Mouse (Mus musculus) MEL (cell line): ENCODE data around the gene Trdmt1. TPM values are rescaled to one million over a fixed set of nuclear protein-coding genes. Genes with fewer than 3 reads are reported as not detected.

Source experiments
- DNase-seq: peaks from one replicate; pipeline ENCODE4 v3.0.0; 2011; ENCODE audit warnings: low read depth, low spot score
- H3K27ac ChIP-seq: 2 replicates; pipeline ENCODE4 v1.5.1; 2012; ENCODE audit warnings: low read depth, mild to moderate bottlenecking, control low read depth, low read length, moderate library complexity; ENCODE audit not compliant: control insufficient read depth
- H3K27me3 ChIP-seq, 2 experiments: fragments of 150-350 bp in 1 of 2; sonication (generic) in 1 of 2; 2 replicates each; pipeline ENCODE4 v1.6.1; 2012; ENCODE audit warnings: low read length in 2 of 2, mild to moderate bottlenecking in 2 of 2, improper control_type of control experiment in 1 of 2, moderate library complexity in 1 of 2; ENCODE audit not compliant: insufficient read depth in 2 of 2, control insufficient read depth in 1 of 2
- H3K36me3 ChIP-seq, 2 experiments: 2 replicates each; pipeline ENCODE4 v1.6.1; 2012 to 2014; ENCODE audit warnings: low read length in 2 of 2, improper control_type of control experiment in 1 of 2, inconsistent platforms in 1 of 2, mild to moderate bottlenecking in 1 of 2; ENCODE audit not compliant: insufficient read depth in 2 of 2, control insufficient read depth in 1 of 2
- H3K4me1 ChIP-seq, 2 experiments: fragments of 150-350 bp in 1 of 2; sonication (generic) in 1 of 2; 2 replicates each; pipeline ENCODE4 v1.6.1; 2012; ENCODE audit warnings: low read length in 2 of 2, improper control_type of control experiment in 1 of 2, mild to moderate bottlenecking in 1 of 2; ENCODE audit not compliant: insufficient read depth in 2 of 2, control insufficient read depth in 1 of 2
- H3K4me3 ChIP-seq, 2 experiments: fragments of 150-350 bp in 1 of 2; sonication (generic) in 1 of 2; 2 replicates each; pipeline ENCODE4 v1.5.1; 2012; ENCODE audit warnings: low read depth in 2 of 2, low read length in 2 of 2, mild to moderate bottlenecking in 2 of 2, moderate library complexity in 2 of 2, control low read depth in 1 of 2, improper control_type of control experiment in 1 of 2; ENCODE audit not compliant: control insufficient read depth in 1 of 2, insufficient read depth in 1 of 2
- H3K79me2 ChIP-seq: 2 replicates; pipeline ENCODE4 v1.6.1; 2012; ENCODE audit warnings: mild to moderate bottlenecking, low read length, moderate library complexity; ENCODE audit not compliant: control insufficient read depth, poor library complexity, insufficient read depth
- H3K9ac ChIP-seq: 2 replicates; pipeline ENCODE4 v1.6.1; 2012; ENCODE audit warnings: low read depth, mild to moderate bottlenecking, control low read depth, low read length, moderate library complexity; ENCODE audit not compliant: control insufficient read depth, poor library complexity, severe bottlenecking
- H3K9me3 ChIP-seq: fragments of 150-350 bp; sonication (generic); replicated peaks from 2 replicates; pipeline ENCODE4 v1.6.1; 2012; ENCODE audit warnings: mild to moderate bottlenecking, low read length, improper control_type of control experiment, moderate library complexity; ENCODE audit not compliant: insufficient read depth
- BHLHE40 ChIP-seq: IDR thresholded peaks from 2 replicates; pipeline ENCODE4 v1.6.1; 2012; ENCODE audit warnings: low read depth, mild to moderate bottlenecking, inconsistent platforms, low read length, improper control_type of control experiment, borderline replicate concordance
- CHD1 ChIP-seq: IDR thresholded peaks from 2 replicates; pipeline ENCODE4 v1.6.1; 2012; ENCODE audit warnings: low read depth, mild to moderate bottlenecking, inconsistent platforms, low read length, improper control_type of control experiment
- E2F4 ChIP-seq: IDR thresholded peaks from 2 replicates; pipeline ENCODE4 v1.6.1; 2011; ENCODE audit warnings: low read depth, low read length, improper control_type of control experiment, borderline replicate concordance
- EP300 ChIP-seq, 2 experiments: IDR thresholded peaks; 2 replicates each; pipeline ENCODE4 v1.6.1; 2011; ENCODE audit warnings: improper control_type of control experiment in 2 of 2, low read length in 2 of 2, low read depth in 1 of 2, mild to moderate bottlenecking in 1 of 2
- GABPA ChIP-seq: IDR thresholded peaks from 2 replicates; pipeline ENCODE4 v1.6.1; 2012; ENCODE audit warnings: low read depth, mild to moderate bottlenecking, inconsistent platforms, low read length, improper control_type of control experiment, moderate library complexity
- HCFC1 ChIP-seq: IDR thresholded peaks from 2 replicates; pipeline ENCODE4 v1.6.1; 2012; ENCODE audit warnings: low read depth, mild to moderate bottlenecking, inconsistent platforms, low read length, improper control_type of control experiment, moderate library complexity
- JUND ChIP-seq: IDR thresholded peaks from 2 replicates; pipeline ENCODE4 v1.6.1; 2011; ENCODE audit warnings: low read depth, mild to moderate bottlenecking, improper control_type of control experiment, low read length
- KAT2A ChIP-seq: conservative IDR thresholded peaks from 2 replicates; pipeline ENCODE4 v1.6.1; 2012; ENCODE audit warnings: low read depth, low read length, improper control_type of control experiment, inconsistent platforms
- MAFK ChIP-seq: IDR thresholded peaks from 2 replicates; pipeline ENCODE4 v1.6.1; 2011; ENCODE audit warnings: low read depth, mild to moderate bottlenecking, low read length, improper control_type of control experiment, borderline replicate concordance
- MAX ChIP-seq: IDR thresholded peaks from 2 replicates; pipeline ENCODE4 v1.6.1; 2011; ENCODE audit warnings: low read length, improper control_type of control experiment
- NRF1 ChIP-seq: IDR thresholded peaks from 2 replicates; pipeline ENCODE4 v1.6.1; 2014; ENCODE audit warnings: low read depth, mild to moderate bottlenecking, inconsistent platforms, low read length, improper control_type of control experiment, moderate library complexity; ENCODE audit not compliant: poor library complexity, insufficient read depth, severe bottlenecking
- POLR2A ChIP-seq, 2 experiments: IDR thresholded peaks; 2 replicates each; pipeline ENCODE4 v1.6.1; 2011 to 2012; ENCODE audit warnings: low read length in 2 of 2, mild to moderate bottlenecking in 2 of 2, control low read depth in 1 of 2, improper control_type of control experiment in 1 of 2, low read depth in 1 of 2, moderate library complexity in 1 of 2; ENCODE audit not compliant: control insufficient read depth in 1 of 2, insufficient read depth in 1 of 2, poor library complexity in 1 of 2
- POLR2AphosphoS2 ChIP-seq: IDR thresholded peaks from 2 replicates; pipeline ENCODE4 v1.6.1; 2011; ENCODE audit warnings: low read length, improper control_type of control experiment
- SIN3A ChIP-seq: IDR thresholded peaks from 2 replicates; pipeline ENCODE4 v1.6.1; 2012; ENCODE audit warnings: low read length, improper control_type of control experiment, inconsistent platforms
- SMC3 ChIP-seq: IDR thresholded peaks from 2 replicates; pipeline ENCODE4 v1.6.1; 2011; ENCODE audit warnings: low read depth, low read length, improper control_type of control experiment
- TBP ChIP-seq: IDR thresholded peaks from 2 replicates; pipeline ENCODE4 v1.8.0; 2011; ENCODE audit warnings: low read depth, low read length, improper control_type of control experiment
- TCF12 ChIP-seq: IDR thresholded peaks from 2 replicates; pipeline ENCODE4 v1.6.1; 2014; ENCODE audit warnings: low read depth, mild to moderate bottlenecking, inconsistent platforms, low read length, improper control_type of control experiment, moderate library complexity
- UBTF ChIP-seq: IDR thresholded peaks from 2 replicates; pipeline ENCODE4 v1.6.1; 2012; ENCODE audit warnings: low read depth, mild to moderate bottlenecking, inconsistent platforms, low read length, improper control_type of control experiment, moderate library complexity, borderline replicate concordance; ENCODE audit not compliant: insufficient read depth
- USF2 ChIP-seq, 2 experiments: IDR thresholded peaks; 2 replicates each; pipeline ENCODE4 v1.6.1; 2011 to 2012; ENCODE audit warnings: improper control_type of control experiment in 2 of 2, low read length in 2 of 2, borderline replicate concordance in 1 of 2, inconsistent platforms in 1 of 2, low read depth in 1 of 2, mild to moderate bottlenecking in 1 of 2; ENCODE audit not compliant: insufficient read depth in 1 of 2
- ZKSCAN1 ChIP-seq: IDR thresholded peaks from 2 replicates; pipeline ENCODE4 v1.6.1; 2012; ENCODE audit warnings: low read depth, mild to moderate bottlenecking, inconsistent platforms, low read length, improper control_type of control experiment, moderate library complexity
- ZMIZ1 ChIP-seq: IDR thresholded peaks from 2 replicates; pipeline ENCODE4 v1.6.1; 2012; ENCODE audit warnings: low read depth, mild to moderate bottlenecking, inconsistent platforms, low read length, improper control_type of control experiment, moderate library complexity
- ZNF384 ChIP-seq: IDR thresholded peaks from 2 replicates; pipeline ENCODE4 v1.6.1; 2012; ENCODE audit warnings: low read depth, mild to moderate bottlenecking, inconsistent platforms, low read length, improper control_type of control experiment
- polyA plus RNA-seq, 2 experiments: library from polyadenylated mRNA; stranded (reverse) in 1 of 2; unstranded in 1 of 2; fragments of >175 nt in 1 of 2; fragments of >200 nt in 1 of 2; gene quantifications; 2 replicates each; pipeline versions ENCODE4 v1.2.1 to v1.2.4; 2012; ENCODE audit warnings: low replicate concordance in 2 of 2, low read depth in 1 of 2; ENCODE audit not compliant: insufficient read length in 2 of 2, insufficient read depth in 1 of 2, missing spikeins in 1 of 2
- total RNA-seq: library from RNA; depleted of rRNA; stranded (reverse); fragments of 300-350 nt; gene quantifications from 2 replicates; pipeline ENCODE4 v1.2.3, GENCODE M21; 2012

Trdmt1 gene
- total and polyA plus RNA-seq, 3 experiments = 8.6 to 9.2 TPM; not detected in 1

DNA sequence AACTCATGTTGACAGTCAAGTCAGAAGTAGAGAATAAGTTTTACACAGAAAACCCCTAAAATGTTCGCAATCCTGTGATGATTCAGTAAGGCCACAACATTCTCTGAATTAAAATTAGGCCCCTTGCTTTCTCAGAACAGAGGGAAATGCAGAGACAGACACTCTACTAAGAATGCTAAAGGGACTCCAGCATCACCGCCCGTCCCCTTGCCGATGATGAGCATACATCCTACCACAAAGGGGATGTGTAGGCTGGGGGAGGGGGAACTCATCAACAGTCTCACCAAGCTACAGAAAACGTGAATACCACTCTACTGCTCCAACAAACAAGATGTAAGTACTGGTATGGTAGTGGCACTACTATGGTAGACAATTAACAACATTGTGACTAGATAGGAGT lies 15.3 kb upstream of the Trdmt1 start:
- peaks cover 0 to 7% of the 10 kb centered on the region in 2 experiments; a peak in 2 of 4 replicates for H3K4me1 ChIP-seq
- no peak for TF ChIP-seq JUND
- no peak for TF ChIP-seq UBTF
- TF ChIP-seq MAFK = no peak
- TF ChIP-seq KAT2A = no peak
- TF ChIP-seq SMC3 = no peak
- no peak for TF ChIP-seq EP300 (IDR thresholded peaks at IDR 0.05; ENCODE audit: low read depth in 1 of 2, low read length in 2 of 2)
- TF ChIP-seq ZKSCAN1 = no peak
- TF ChIP-seq GABPA = no peak
- no peak for TF ChIP-seq E2F4
- TF ChIP-seq ZMIZ1 = no peak
- TF ChIP-seq USF2 (IDR thresholded peaks at IDR 0.05; ENCODE audit: borderline replicate concordance in 1 of 2, insufficient read depth in 1 of 2, low read depth in 1 of 2, low read length in 2 of 2) = no peak
- TF ChIP-seq NRF1 = no peak
- TF ChIP-seq MAX = no peak
- no peak for TF ChIP-seq ZNF384
- TF ChIP-seq POLR2A (IDR thresholded peaks at IDR 0.05; ENCODE audit: control insufficient read depth in 1 of 2, insufficient read depth in 1 of 2, low read depth in 1 of 2, low read length in 2 of 2, poor library complexity in 1 of 2) = no peak
- H3K27ac ChIP-seq = no peak overlapping the region
- H3K36me3 ChIP-seq = peaks cover 0 to 10% of the 10 kb centered on the region in 2 experiments; a peak in 2 of 4 replicates
- DNase-seq = no peak
- no peak overlapping the region for H3K4me3 ChIP-seq
- peaks cover 2 to 4% of the 10 kb centered on the region in 2 experiments for H3K27me3 ChIP-seq
- no peak overlapping the region for H3K9ac ChIP-seq
- no peaks in the 10 kb centered on the region for H3K9me3 ChIP-seq
- no peaks in the 10 kb centered on the region for H3K79me2 ChIP-seq

DNA sequence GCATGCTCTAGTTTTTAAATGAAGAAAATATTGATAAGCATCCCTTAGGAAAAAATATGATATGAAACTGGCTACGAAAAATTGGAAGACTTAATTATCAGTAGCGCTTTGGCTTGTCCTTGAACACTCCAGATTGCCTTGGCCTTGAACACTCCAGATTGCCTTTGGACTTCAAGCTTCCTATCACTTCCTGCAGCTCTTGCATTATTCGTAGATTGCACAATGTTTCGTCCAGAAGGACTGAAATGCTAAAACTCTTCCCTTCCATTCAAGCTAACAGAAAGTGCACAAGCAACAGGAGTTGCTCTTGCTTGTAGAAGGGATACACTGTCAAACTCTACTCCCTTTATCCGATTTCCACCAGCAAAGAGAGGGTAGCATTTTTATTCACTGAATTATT lies 14.8 kb upstream of the Trdmt1 start:
- H3K9ac ChIP-seq = no peak overlapping the region
- no peak overlapping the region for H3K4me3 ChIP-seq
- TF ChIP-seq ZKSCAN1 (no peak), TBP (no peak), JUND (no peak), GABPA (no peak), POLR2AphosphoS2 (no peak), CHD1 (no peak), POLR2A (IDR thresholded peaks at IDR 0.05; ENCODE audit: control insufficient read depth in 1 of 2, insufficient read depth in 1 of 2, low read depth in 1 of 2, low read length in 2 of 2, poor library complexity in 1 of 2) (no peak), MAFK (no peak), BHLHE40 (no peak), ZMIZ1 (no peak), SIN3A (no peak), TCF12 (no peak), HCFC1 (no peak)
- H3K79me2 ChIP-seq = no peaks in the 10 kb centered on the region
- peaks cover 2 to 4% of the 10 kb centered on the region in 2 experiments for H3K27me3 ChIP-seq
- no peak overlapping the region for H3K27ac ChIP-seq
- no peaks in the 10 kb centered on the region for H3K9me3 ChIP-seq
- no peak for DNase-seq
- H3K4me1 ChIP-seq = peaks cover 0 to 7% of the 10 kb centered on the region in 2 experiments; a peak in 2 of 4 replicates
- H3K36me3 ChIP-seq = peaks cover 0 to 10% of the 10 kb centered on the region in 2 experiments; a peak in 2 of 4 replicates
